Mouse (Mus musculus): ENCODE measurements around the gene Cryba2.

DNA sequence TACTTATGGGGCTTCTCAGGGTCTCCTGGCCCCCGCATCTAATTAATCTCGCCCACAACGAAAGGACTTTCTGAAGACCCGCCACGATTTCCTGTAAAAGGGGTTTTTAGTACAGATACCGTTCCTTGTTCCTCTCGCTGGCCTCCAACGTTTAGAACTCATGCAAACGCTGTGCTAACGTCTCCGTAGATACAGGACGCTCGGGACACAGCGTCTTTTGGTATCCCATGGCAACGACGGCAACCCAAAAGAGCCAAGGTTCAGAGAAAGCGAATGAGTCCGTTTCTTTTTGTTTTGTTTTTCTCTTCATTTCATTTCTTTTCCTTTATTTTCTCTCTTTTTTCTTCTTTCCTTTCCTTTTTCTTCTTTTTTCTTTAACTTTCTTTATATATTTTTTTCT lies 42.5 kb upstream of the Cryba2 start, which contains the start of gene Cfap65:
- no peak for TF ChIP-seq CTCF (IDR thresholded peaks at IDR 0.05; ENCODE audit: extremely low read depth, insufficient read depth, low read length)
- no peak for TF ChIP-seq POLR2A (IDR thresholded peaks at IDR 0.05; ENCODE audit: extremely low read depth, insufficient read depth, low read length)

Measured in cortical plate, adult 2 months (tissue).